In the genomic region with DNA sequence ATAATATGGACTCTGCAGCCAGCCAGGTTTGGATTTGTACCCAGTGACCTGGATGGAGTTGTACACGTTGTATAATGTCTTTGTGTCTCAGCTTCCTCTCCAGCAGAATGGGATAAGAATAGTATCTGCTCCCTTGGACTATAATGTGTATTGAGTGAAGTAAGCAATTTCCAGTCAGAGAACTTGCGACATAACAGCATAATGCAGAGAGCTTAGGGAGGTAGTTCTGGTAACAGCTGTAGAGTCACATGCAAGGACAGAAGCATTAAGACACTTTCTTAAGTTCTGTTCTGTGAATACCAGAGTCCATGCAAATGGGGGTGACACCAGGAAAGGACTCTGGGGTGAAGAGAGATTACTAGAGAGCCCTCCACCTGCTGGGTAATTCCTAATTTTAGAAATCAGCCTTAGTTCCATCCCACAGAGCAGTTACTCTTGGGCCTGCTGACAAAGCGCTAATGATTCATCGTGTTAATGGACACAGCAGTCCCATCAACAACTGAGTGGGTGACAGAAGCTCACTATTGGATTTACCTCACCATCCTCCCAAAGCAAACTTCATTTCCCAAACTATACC, we compare ENCODE assay signal across 22 mouse cellular contexts. TPM values are rescaled to one million over a fixed set of nuclear protein-coding genes. Genes with fewer than 3 reads are reported as not detected.
DNase-seq lines count a peak whose midpoint lies in the region; ATAC-seq and TF ChIP-seq lines count a peak whose summit lies in the region.
"Had no signal": no experiment of that assay in that cellular context is flagged by ENCODE, and none has a peak within 500 bp of the region (broad histone marks: within the 10 kb centered on the region; RNA-seq: fewer than 3 reads in every experiment).

No protein-coding gene starts in this region.

- TF ChIP-seq CTCF in heart, postnatal 0 days (IDR thresholded peaks at IDR 0.05; ENCODE audit: low read depth): no peak

- no peak overlapping the region for H3K4me3 ChIP-seq in heart, embryonic 11.5 days (ENCODE audit: low read depth, low read length)
- H3K4me3 ChIP-seq in heart, embryonic 10.5 days: no peak overlapping the region
- H3K4me3 ChIP-seq in heart, postnatal 0 days (ENCODE audit: low read depth, low read length): peak overlapping the region; percentile 56
- H3K4me3 ChIP-seq in forebrain, embryonic 13.5 days: no peak overlapping the region
- H3K4me3 ChIP-seq: limb, embryonic 10.5 days; midbrain, embryonic 12.5 days had no signal

- no peak overlapping the region for H3K9ac ChIP-seq in heart, embryonic 11.5 days (ENCODE audit: low read depth, low read length)
- H3K9ac ChIP-seq in heart, postnatal 0 days (replicated peaks; ENCODE audit: low read depth, low read length): peak overlapping the region; percentile 80
- no peak overlapping the region for H3K9ac ChIP-seq in forebrain, embryonic 13.5 days
- H3K9ac ChIP-seq: hindbrain, embryonic 14.5 days; midbrain, embryonic 12.5 days had no signal

- H3K9me3 ChIP-seq in heart, embryonic 11.5 days (replicated peaks; ENCODE audit: control insufficient read depth, low read length): no peaks in the 10 kb centered on the region
- H3K9me3 ChIP-seq in heart, embryonic 10.5 days: no peaks in the 10 kb centered on the region
- H3K9me3 ChIP-seq in heart, postnatal 0 days (replicated peaks; ENCODE audit: control insufficient read depth, low read length): no peaks in the 10 kb centered on the region
- no peaks in the 10 kb centered on the region for H3K9me3 ChIP-seq in forebrain, embryonic 13.5 days (replicated peaks)
- H3K9me3 ChIP-seq: limb, embryonic 10.5 days; midbrain, embryonic 12.5 days had no signal

- TF ChIP-seq EP300 in heart, postnatal 0 days (IDR thresholded peaks at IDR 0.05; ENCODE audit: low read depth): no peak

- H3K4me1 ChIP-seq in heart, embryonic 11.5 days (ENCODE audit: control insufficient read depth, insufficient read depth, low read length): peaks cover 10% of the 10 kb centered on the region
- H3K4me1 ChIP-seq in heart, embryonic 10.5 days: peaks cover 21% of the 10 kb centered on the region
- H3K4me1 ChIP-seq in heart, postnatal 0 days (ENCODE audit: control insufficient read depth, insufficient read depth): peaks cover 28% of the 10 kb centered on the region
- H3K4me1 ChIP-seq in forebrain, embryonic 13.5 days: no peaks in the 10 kb centered on the region
- H3K4me1 ChIP-seq: midbrain, embryonic 12.5 days had no signal

- no peak for ATAC-seq in heart, embryonic 11.5 days (replicated peaks; ENCODE audit: insufficient number of reproducible peaks, low FRiP score, low TSS enrichment)
- no peak; the same call in 1 of the 2 replicates for ATAC-seq in heart, postnatal 0 days (ENCODE audit: insufficient read depth, low read depth)
- peak; percentile 24 for ATAC-seq in megakaryocyte progenitor cell, adult 5-6 weeks (replicated peaks; ENCODE audit: poor library complexity)
- no peak for ATAC-seq in forebrain, embryonic 13.5 days
- ATAC-seq: forebrain, embryonic 16.5 days; inflammation-experienced regulatory T-cells, adult 6 months had no signal

- no peak overlapping the region for H3K27ac ChIP-seq in heart, embryonic 11.5 days (ENCODE audit: low read depth, low read length)
- no peak overlapping the region for H3K27ac ChIP-seq in heart, embryonic 10.5 days
- H3K27ac ChIP-seq in heart, postnatal 0 days (ENCODE audit: low read depth): peak overlapping the region; percentile 98
- H3K27ac ChIP-seq in forebrain, embryonic 13.5 days: no peak overlapping the region
- H3K27ac ChIP-seq: hindbrain, embryonic 14.5 days; limb, embryonic 10.5 days; midbrain, embryonic 12.5 days; stomach, postnatal 0 days had no signal

- no peaks in the 10 kb centered on the region for H3K27me3 ChIP-seq in heart, embryonic 11.5 days (ENCODE audit: control insufficient read depth, insufficient read depth, low read length)
- no peaks in the 10 kb centered on the region for H3K27me3 ChIP-seq in heart, embryonic 10.5 days (ENCODE audit: insufficient read depth, poor library complexity, severe bottlenecking)
- H3K27me3 ChIP-seq in heart, postnatal 0 days (ENCODE audit: control insufficient read depth, insufficient read depth, low read length): no peaks in the 10 kb centered on the region
- H3K27me3 ChIP-seq in forebrain, embryonic 13.5 days: no peaks in the 10 kb centered on the region
- H3K27me3 ChIP-seq: midbrain, embryonic 12.5 days had no signal

- 65% methylated on average over 4 of the region's 4 CpGs for WGBS in heart, embryonic 11.5 days (ENCODE audit: insufficient replicate concordance)
- WGBS in heart, embryonic 10.5 days: 77% methylated on average over 4 of the region's 4 CpGs
- 36% methylated on average over 4 of the region's 4 CpGs for WGBS in heart, postnatal 0 days
- 85% methylated on average over 4 of the region's 4 CpGs for WGBS in forebrain, embryonic 13.5 days

- DNase-seq in heart, embryonic 10.5 days (ENCODE audit: low spot score): no peak
- DNase-seq in heart, postnatal 0 days (ENCODE audit: low spot score): peak; percentile 41
- no peak for DNase-seq in heart, adult 9 months (ENCODE audit: low spot score in 2 of 2)
- peak; percentile 13 for DNase-seq in adipocyte (ENCODE audit: low spot score)
- no peak for DNase-seq in urinary bladder, adult 18-20 months (ENCODE audit: low spot score in 2 of 2)
- DNase-seq: adrenal gland, postnatal 14 days; cerebellum, adult 8-10 months; cerebellum, postnatal 36 days; embryo, embryonic 11 days; kidney, adult 9 months; kidney, postnatal 14 days; thymus, adult 2 months had no signal

- no peaks in the 10 kb centered on the region for H3K36me3 ChIP-seq in heart, embryonic 11.5 days (ENCODE audit: control insufficient read depth, insufficient read depth, low read length)
- peaks cover 9% of the 10 kb centered on the region; the same call in 1 of the 2 replicates for H3K36me3 ChIP-seq in heart, embryonic 10.5 days
- H3K36me3 ChIP-seq in heart, postnatal 0 days (replicated peaks; ENCODE audit: control insufficient read depth, insufficient read depth, low read length): peaks cover 25% of the 10 kb centered on the region
- H3K36me3 ChIP-seq in forebrain, embryonic 13.5 days (ENCODE audit: poor library complexity, severe bottlenecking): no peaks in the 10 kb centered on the region
- H3K36me3 ChIP-seq: limb, embryonic 10.5 days; midbrain, embryonic 12.5 days had no signal

- H3K4me2 ChIP-seq in heart, embryonic 11.5 days: peak overlapping the region; percentile 27
- H3K4me2 ChIP-seq in heart, postnatal 0 days (ENCODE audit: low read depth, low read length): peak overlapping the region; percentile 63
- H3K4me2 ChIP-seq in forebrain, embryonic 13.5 days: no peak overlapping the region
- H3K4me2 ChIP-seq: hindbrain, embryonic 14.5 days; midbrain, embryonic 12.5 days had no signal

RNA-seq across cellular contexts. Expression of gene Nrap, which starts 2.0 kb away (rescaled TPM):
- polyA plus RNA-seq in heart, embryonic 11.5 days (2014; fragmentation: Nextera tagmentation; extraction: Ambion mirVana): 9.2 and 12.6 TPM in 2 replicates
- 3.4 and 11.9 TPM in 2 replicates for polyA plus RNA-seq in heart, embryonic 10.5 days (2016; fragmentation: Nextera tagmentation; extraction: Ambion mirVana)
- 163 and 207 TPM in 2 replicates for total RNA-seq in heart, postnatal 0 days (2014; rRNA removed; ENCODE audit: low replicate concordance)
- 52.9 and 60.1 TPM in 2 replicates for polyA plus RNA-seq in heart, postnatal 0 days (2015; fragmentation: Nextera tagmentation; extraction: Ambion mirVana)
- 0.39 TPM in 1 of 2 replicates, not detected in the other for total RNA-seq in megakaryocyte progenitor cell, adult 5-6 weeks (2015)
- total RNA-seq in megakaryocyte progenitor cell, adult 5-6 weeks (2017): 0.46 and 1.6 TPM in 2 replicates
- 0.26 and 0.30 TPM in 2 replicates for polyA plus RNA-seq in forebrain, embryonic 13.5 days (2015; fragmentation: Nextera tagmentation; extraction: Ambion mirVana)
- total RNA-seq: neutrophil, adult 5-6 weeks had no signal
- polyA plus RNA-seq: inflammation-experienced regulatory T-cells, adult 6 months had no signal

RNA-seq across cellular contexts. Expression of gene Casp7, which starts 9.1 kb away (rescaled TPM):
- polyA plus RNA-seq in heart, embryonic 11.5 days (2014; fragmentation: Nextera tagmentation; extraction: Ambion mirVana): 27.3 and 35.4 TPM in 2 replicates
- 25.1 and 31.6 TPM in 2 replicates for polyA plus RNA-seq in heart, embryonic 10.5 days (2016; fragmentation: Nextera tagmentation; extraction: Ambion mirVana)
- 33.1 and 33.2 TPM in 2 replicates for total RNA-seq in heart, postnatal 0 days (2014; rRNA removed; ENCODE audit: low replicate concordance)
- 22.5 and 27.0 TPM in 2 replicates for polyA plus RNA-seq in heart, postnatal 0 days (2015; fragmentation: Nextera tagmentation; extraction: Ambion mirVana)
- total RNA-seq in megakaryocyte progenitor cell, adult 5-6 weeks (2015): 65.7 and 71.0 TPM in 2 replicates
- 48.4 and 53.7 TPM in 2 replicates for total RNA-seq in megakaryocyte progenitor cell, adult 5-6 weeks (2017)
- 13.7 and 18.3 TPM in 2 replicates for polyA plus RNA-seq in forebrain, embryonic 13.5 days (2015; fragmentation: Nextera tagmentation; extraction: Ambion mirVana)

Comparison
In these comparisons a context has a peak if more than half of its experiments do, and no peak if none do; other contexts are left out.
1. DNase-seq: peak in heart, postnatal 0 days (single experiment) and adipocyte (single experiment); none in heart, embryonic 10.5 days (single experiment), heart, adult 9 months (0 of 2) and urinary bladder, adult 18-20 months (0 of 2).